Mouse (Mus musculus) left cerebral cortex, postnatal 4 days (tissue): Measurements from ENCODE around the gene Foxa3. TPM values are rescaled to one million over a fixed set of nuclear protein-coding genes. Genes with fewer than 3 reads are reported as not detected.

Experiments
- DNase-seq: peaks from one replicate; pipeline ENCODE4 v3.0.0-alpha.2; 2022
- intact Hi-C: fragments of 180-260 bp; cut with DNase I; formaldehyde crosslinking; loops from one replicate; pipeline ENCODE4 v1.15.1; 2025
- total RNA-seq, 2 experiments: library from RNA; stranded (reverse); gene quantifications; 2 replicates each; pipeline ENCODE4 v1.2.3; 2021

Gene Foxa3
- total RNA-seq, 2 experiments from 2014 or later: not detected

- intact Hi-C loops: loop anchor here (10.0 kb wide), 1 partner anchor 107 kb away; no protein-coding TSS in a partner anchor
- no peak for DNase-seq
Measured at GRCm38 (mm10) chr7:19001807-19002085, 21.6 kb downstream of the Foxa3 start.

GRCm38 (mm10) chr7:19001066-19001806 is 22.1 kb downstream of the Foxa3 start:
- no peak for DNase-seq
- intact Hi-C loops: loop anchor here (10.0 kb wide), 1 partner anchor 106 kb away; no protein-coding TSS in a partner anchor

DNA sequence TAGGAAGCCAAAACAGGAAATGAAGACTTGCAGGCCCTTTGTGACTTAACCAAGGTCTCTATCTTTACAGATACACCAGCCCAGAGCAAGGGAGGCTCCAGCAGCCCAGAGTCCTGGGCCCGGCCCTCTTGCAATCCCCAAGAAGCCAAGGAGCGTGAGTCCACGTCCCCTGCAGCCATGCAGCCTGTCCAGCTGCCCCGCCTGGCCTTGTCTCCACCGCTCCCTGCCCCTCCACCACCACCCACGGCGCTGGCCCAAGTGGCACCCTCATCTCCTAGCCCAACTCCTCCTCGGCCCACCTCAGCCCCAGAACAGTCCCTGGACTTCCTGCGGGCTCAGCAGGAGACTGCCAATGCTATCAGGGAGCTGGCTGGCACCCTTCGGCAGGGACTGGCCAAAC is 22.9 kb downstream of the Foxa3 start:
- intact Hi-C loops: loop anchor here (10.0 kb wide), 1 partner anchor 106 kb away; no protein-coding TSS in a partner anchor
- no peak for DNase-seq

GRCm38 (mm10) chr7:18998835-18999234 is 24.5 kb downstream of the Foxa3 start:
- intact Hi-C loops: no loop called here
- DNase-seq: no peak

GRCm38 (mm10) chr7:18993036-18993435 is 30.3 kb downstream of the Foxa3 start:
- intact Hi-C loops: no loop called here
- no peak for DNase-seq

- intact Hi-C loops: no loop called here
- DNase-seq: no peak
Measured at GRCm38 (mm10) chr7:18992294-18992675, 31.1 kb downstream of the Foxa3 start.

DNA sequence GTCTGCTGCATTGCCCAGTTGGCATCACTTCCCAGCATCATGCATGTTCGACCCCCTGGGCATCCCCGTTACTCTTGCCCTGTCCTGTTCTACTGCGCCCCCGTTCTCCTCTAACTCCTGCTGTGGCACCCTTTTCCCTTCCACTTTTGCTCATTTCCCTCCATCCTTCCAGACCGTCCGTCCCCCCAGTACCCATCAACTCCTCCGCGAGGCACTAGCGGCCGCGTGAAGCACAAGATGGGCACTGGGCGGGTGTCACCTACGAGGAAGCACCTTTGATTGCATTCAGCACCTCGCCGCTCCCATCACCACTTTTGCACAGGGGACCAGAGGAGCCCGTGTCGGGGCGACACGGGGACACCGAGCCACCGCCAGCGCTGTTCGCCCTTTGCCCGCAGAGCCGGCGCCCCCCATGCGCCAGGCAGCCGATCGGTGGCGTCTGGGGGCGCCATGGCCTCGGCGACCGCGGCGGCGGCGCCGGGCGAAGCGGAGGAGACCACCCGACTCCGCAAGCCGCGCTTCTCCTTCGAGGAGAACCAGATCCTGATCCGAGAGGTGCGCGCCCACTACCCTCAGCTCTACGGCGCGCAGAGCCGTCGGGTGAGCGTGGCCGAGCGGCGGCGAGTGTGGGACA is 31.6 kb downstream of the Foxa3 start:
- DNase-seq: peak; percentile 45
- intact Hi-C loops: no loop called here

- DNase-seq: peak; percentile 100
- intact Hi-C loops: no loop called here
Measured at GRCm38 (mm10) chr7:18990601-18991295, 32.6 kb downstream of the Foxa3 start, which contains the start of gene Mypop. Gene Mypop, plus strand, starts transcription at chr7:18991245.

- intact Hi-C loops: no loop called here
- peak; percentile 64 for DNase-seq
Measured at GRCm38 (mm10) chr7:18989995-18990394, 33.3 kb downstream of the Foxa3 start.

- DNase-seq: no peak
- intact Hi-C loops: no loop called here
Measured at GRCm38 (mm10) chr7:18988780-18989179, 34.6 kb downstream of the Foxa3 start.

DNA sequence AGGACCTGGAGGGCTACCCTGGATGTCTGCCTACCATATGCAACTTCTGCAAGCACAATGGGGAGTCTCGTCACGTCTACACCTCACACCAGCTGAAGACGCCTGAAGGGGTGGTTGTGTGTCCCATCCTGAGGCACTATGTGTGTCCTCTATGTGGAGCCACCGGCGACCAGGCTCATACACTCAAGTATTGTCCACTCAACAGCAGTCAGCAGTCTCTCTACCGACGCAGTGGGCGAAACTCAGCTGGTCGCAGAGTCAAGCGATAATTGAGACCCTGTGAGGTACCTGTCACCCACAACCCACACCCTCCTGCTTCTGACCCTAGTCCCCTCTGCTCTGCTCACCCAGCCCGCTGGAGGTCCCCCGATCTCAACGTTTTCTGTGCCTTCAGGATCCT is 35.6 kb downstream of the Foxa3 start:
- intact Hi-C loops: no loop called here
- no peak for DNase-seq

DNA sequence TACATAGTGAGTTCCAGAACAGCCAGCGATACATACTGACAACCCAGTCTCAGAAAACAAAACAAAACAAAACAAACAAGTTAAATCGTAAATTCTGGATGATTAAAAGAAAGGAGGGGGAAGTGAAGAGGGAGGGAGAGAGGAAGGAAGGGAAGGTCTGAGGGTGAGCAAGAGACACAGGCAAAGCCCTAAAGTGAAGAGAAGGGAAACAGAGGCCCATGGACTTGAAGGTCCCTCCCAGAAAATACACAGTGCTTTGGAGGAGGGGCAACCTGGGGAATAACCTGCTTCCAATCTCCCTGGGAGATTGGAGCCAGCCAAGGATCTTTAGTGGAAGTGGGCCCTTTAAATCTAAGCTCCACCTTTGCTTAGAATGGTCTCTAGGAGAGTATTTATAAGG is 36.2 kb downstream of the Foxa3 start, which contains the start of gene Nanos2:
Nanos2 (plus strand) TSS at position 301 of the 400 bp plus-strand sequence.
- DNase-seq: no peak
- intact Hi-C loops: no loop called here

DNA sequence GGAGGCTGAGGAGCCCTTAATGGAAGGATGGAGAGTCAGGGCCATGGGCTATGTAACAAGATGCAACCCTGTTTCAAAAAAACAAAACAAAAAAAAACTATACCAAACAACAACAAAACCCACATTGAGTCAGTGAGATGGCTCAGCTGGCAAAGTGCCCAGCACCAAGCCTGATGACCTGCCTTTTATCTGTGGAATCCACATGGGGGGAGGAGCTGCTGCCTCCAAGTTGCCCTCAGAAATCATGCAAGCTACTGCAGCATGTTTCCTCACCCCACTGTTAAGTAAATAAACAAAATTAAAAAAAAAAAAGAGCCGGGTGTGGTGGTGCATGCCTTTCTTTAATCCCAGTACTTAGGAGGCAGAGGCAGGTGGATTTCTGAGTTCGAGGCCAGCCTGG is 36.8 kb downstream of the Foxa3 start:
- DNase-seq: no peak
- intact Hi-C loops: no loop called here

GRCm38 (mm10) chr7:18978381-18978780 is 45.0 kb downstream of the Foxa3 start:
- DNase-seq: no peak
- intact Hi-C loops: no loop called here

- DNase-seq: no peak
- intact Hi-C loops: no loop called here
Measured at GRCm38 (mm10) chr7:18970956-18971355, 52.4 kb downstream of the Foxa3 start.

DNA sequence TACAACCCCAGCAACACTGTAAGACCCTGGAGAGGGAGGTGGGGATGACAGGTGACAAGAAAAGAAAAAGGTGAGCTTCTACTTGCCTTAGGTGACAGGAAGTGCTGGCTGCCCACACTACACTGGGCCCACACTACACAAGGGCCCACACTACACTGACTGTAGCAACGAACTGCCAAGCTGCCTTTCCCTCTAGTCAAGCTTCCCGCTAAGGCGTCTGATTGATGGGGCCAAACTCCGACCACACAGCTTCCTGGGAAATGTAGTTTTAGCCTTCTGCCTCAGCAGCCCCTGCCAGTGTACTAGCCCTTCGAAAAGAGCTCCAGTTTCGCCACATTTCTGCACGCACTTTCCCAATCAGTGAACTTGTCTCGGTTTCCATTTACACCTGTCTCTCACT is 55.7 kb downstream of the Foxa3 start:
- intact Hi-C loops: no loop called here
- no peak for DNase-seq

- intact Hi-C loops: no loop called here
- no peak for DNase-seq
Measured at GRCm38 (mm10) chr7:18965312-18965711, 58.0 kb downstream of the Foxa3 start.

- intact Hi-C loops: no loop called here
- no peak for DNase-seq
Measured at GRCm38 (mm10) chr7:18963294-18963843, 60.0 kb downstream of the Foxa3 start.
